Comparison of ENCODE assay signal across 8 mouse cellular contexts in genomic region chr7:84149821-84150220, GRCm38 (mm10). TPM values are rescaled to one million over a fixed set of nuclear protein-coding genes. Genes with fewer than 3 reads are reported as not detected.
A peak's percentile ranks its signal among the peaks of the same experiment; 100 is the strongest.
DNase-seq lines count a peak whose midpoint lies in the region; ATAC-seq and TF ChIP-seq lines count a peak whose summit lies in the region.

No protein-coding gene starts in this region.

- no peak for TF ChIP-seq CTCF in bone marrow macrophage, adult 2 months (IDR thresholded peaks at IDR 0.05; ENCODE audit: low read depth, low read length)

- H3K27me3 ChIP-seq in heart, embryonic 15.5 days, result no peaks in the 10 kb centered on the region
- no peaks in the 10 kb centered on the region for H3K27me3 ChIP-seq in hindbrain, embryonic 16.5 days (replicated peaks; ENCODE audit: control insufficient read depth, insufficient read depth, low read length)
- no peaks in the 10 kb centered on the region for H3K27me3 ChIP-seq in midbrain, embryonic 13.5 days

- peak overlapping the region; percentile 76 for H3K4me2 ChIP-seq in heart, embryonic 15.5 days
- peak overlapping the region; percentile 88 for H3K4me2 ChIP-seq in hindbrain, embryonic 16.5 days (ENCODE audit: low read length)
- peak overlapping the region; percentile 98 for H3K4me2 ChIP-seq in midbrain, embryonic 13.5 days (replicated peaks)

- TF ChIP-seq POLR2A in bone marrow macrophage, adult 2 months (IDR thresholded peaks at IDR 0.05; ENCODE audit: borderline replicate concordance, low read depth, low read length), result no peak

- peaks cover 60% of the 10 kb centered on the region for H3K4me1 ChIP-seq in heart, embryonic 15.5 days (replicated peaks)
- peaks cover 40% of the 10 kb centered on the region for H3K4me1 ChIP-seq in bone marrow macrophage, adult 2 months (ENCODE audit: control insufficient read depth, insufficient read depth, low read length)
- H3K4me1 ChIP-seq in hindbrain, embryonic 16.5 days (ENCODE audit: control insufficient read depth, insufficient read depth, low read depth, low read length), result peaks cover 20% of the 10 kb centered on the region
- peaks cover 66% of the 10 kb centered on the region for H3K4me1 ChIP-seq in midbrain, embryonic 13.5 days (replicated peaks)

- H3K9ac ChIP-seq in heart, embryonic 15.5 days, result peak overlapping the region; percentile 97
- no peak overlapping the region for H3K9ac ChIP-seq in hindbrain, embryonic 16.5 days (ENCODE audit: low read depth, low read length)
- peak overlapping the region; percentile 96 for H3K9ac ChIP-seq in midbrain, embryonic 13.5 days (replicated peaks)

- peak overlapping the region; percentile 95 for H3K4me3 ChIP-seq in heart, embryonic 15.5 days
- H3K4me3 ChIP-seq in bone marrow macrophage, adult 2 months (ENCODE audit: insufficient read depth, low read length), result peak overlapping the region; percentile 48
- peak overlapping the region; percentile 86 for H3K4me3 ChIP-seq in hindbrain, embryonic 16.5 days (ENCODE audit: low read length)
- H3K4me3 ChIP-seq in midbrain, embryonic 13.5 days (replicated peaks), result peak overlapping the region; percentile 94

- H3K9me3 ChIP-seq in heart, embryonic 15.5 days (replicated peaks), result no peaks in the 10 kb centered on the region
- no peaks in the 10 kb centered on the region for H3K9me3 ChIP-seq in hindbrain, embryonic 16.5 days (ENCODE audit: control insufficient read depth, low read length)
- no peaks in the 10 kb centered on the region for H3K9me3 ChIP-seq in midbrain, embryonic 13.5 days

- WGBS in heart, embryonic 15.5 days, result 38% methylated on average over 4 of the region's 4 CpGs
- WGBS in hindbrain, embryonic 16.5 days, result 66% methylated on average over 4 of the region's 4 CpGs
- WGBS in midbrain, embryonic 13.5 days, result 61% methylated on average over 4 of the region's 4 CpGs

- DNase-seq in heart, postnatal 4 days, result no peak
- DNase-seq in B cell, adult 2 months, result no peak
- DNase-seq in right cerebral cortex, postnatal 36 days (ENCODE audit: low spot score in 2 of 2), result no peak
- DNase-seq in ovary, postnatal 36 days (ENCODE audit: low spot score), result no peak

- H3K27ac ChIP-seq in heart, embryonic 15.5 days, result peak overlapping the region; percentile 96
- H3K27ac ChIP-seq in bone marrow macrophage, adult 2 months (ENCODE audit: insufficient read depth, low read depth, low read length), result no peak overlapping the region
- H3K27ac ChIP-seq in hindbrain, embryonic 16.5 days (ENCODE audit: low read depth, low read length), result no peak overlapping the region
- H3K27ac ChIP-seq in midbrain, embryonic 13.5 days, result no peak overlapping the region

- no peaks in the 10 kb centered on the region for H3K36me3 ChIP-seq in heart, embryonic 15.5 days
- no peaks in the 10 kb centered on the region for H3K36me3 ChIP-seq in hindbrain, embryonic 16.5 days (ENCODE audit: control insufficient read depth, insufficient read depth, low read length)
- H3K36me3 ChIP-seq in midbrain, embryonic 13.5 days, result no peaks in the 10 kb centered on the region

- ATAC-seq in heart, embryonic 15.5 days (replicated peaks; ENCODE audit: insufficient number of reproducible peaks, insufficient read depth, low FRiP score, low read depth), result no peak
- ATAC-seq in hindbrain, embryonic 16.5 days, result no peak
- no peak for ATAC-seq in midbrain, embryonic 13.5 days

RNA-seq across cellular contexts. Expression of gene Abhd17c, which starts 1.9 kb away (rescaled TPM):
- polyA plus RNA-seq in heart, embryonic 15.5 days (2015; fragmentation: Nextera tagmentation; extraction: Ambion mirVana), result 58.4 and 58.7 TPM in 2 replicates
- total RNA-seq in heart, postnatal 4 days (2021), result 10 to 100 TPM; 58.0 to 58.6 TPM
- 27.2 and 30.2 TPM in 2 replicates for polyA plus RNA-seq in bone marrow macrophage, adult 2 months (2012; ENCODE audit: insufficient read depth, insufficient read length, missing spikeins)
- polyA plus RNA-seq in hindbrain, embryonic 16.5 days (2015; fragmentation: Nextera tagmentation; extraction: Ambion mirVana), result 10.3 and 14.2 TPM in 2 replicates
- 15.5 and 22.9 TPM in 2 replicates for polyA plus RNA-seq in midbrain, embryonic 13.5 days (2015; fragmentation: Nextera tagmentation; extraction: Ambion mirVana)
